Mouse (Mus musculus) naive thymus-derived CD4-positive, alpha-beta T cell, adult 2 months (primary cell): ENCODE results near the gene Chst3.
"Not testable (repeated sequence)": the region's sequence is repeated elsewhere in the genome, so short reads cannot be mapped to it uniquely, and the experiment has no call there.

Experiments
- DNase-seq: peaks from one replicate; pipeline ENCODE4 v3.0.0-alpha.2; 2011; ENCODE audit warnings: low read depth

The Chst3 gene

DNA sequence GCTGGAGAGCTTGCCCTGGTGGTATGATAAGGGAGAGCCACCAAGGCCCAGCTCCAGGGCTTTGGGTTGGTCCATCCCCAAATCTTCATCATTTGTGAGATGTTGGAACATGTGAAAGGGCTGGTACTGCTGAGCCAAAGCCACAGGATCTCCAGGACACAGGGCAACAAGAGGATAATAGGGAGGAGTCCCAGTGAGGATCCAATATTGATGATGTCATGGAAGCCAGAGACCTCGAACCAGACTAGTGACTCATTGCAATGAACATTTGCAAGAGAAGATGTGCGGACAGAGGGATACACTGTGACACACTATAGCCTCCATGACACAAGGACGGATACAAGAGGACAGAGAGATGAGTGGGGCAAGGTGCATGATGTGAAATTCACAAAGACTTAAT is 60.9 kb downstream of the Chst3 start:
- DNase-seq: no peak

DNA sequence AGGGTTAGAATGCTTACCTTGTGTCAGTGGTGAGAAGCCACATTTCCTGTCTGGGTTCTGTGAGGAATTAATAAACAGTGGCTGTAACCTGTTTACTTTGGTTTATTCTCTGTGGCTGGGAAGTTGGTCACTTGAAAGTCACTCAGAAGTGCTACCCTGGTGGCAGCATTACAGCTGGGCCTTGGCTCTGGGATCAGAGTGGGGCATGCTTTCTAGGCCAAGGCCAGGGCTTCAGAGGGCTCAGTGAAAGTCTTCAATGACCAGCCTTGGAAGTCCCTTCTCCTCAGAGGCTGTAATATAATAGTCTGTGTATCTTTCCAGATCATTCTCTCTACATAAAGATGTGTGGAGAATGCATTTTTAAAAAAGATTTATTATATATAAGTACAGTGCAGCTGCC is 63.0 kb downstream of the Chst3 start:
- no peak for DNase-seq

DNA sequence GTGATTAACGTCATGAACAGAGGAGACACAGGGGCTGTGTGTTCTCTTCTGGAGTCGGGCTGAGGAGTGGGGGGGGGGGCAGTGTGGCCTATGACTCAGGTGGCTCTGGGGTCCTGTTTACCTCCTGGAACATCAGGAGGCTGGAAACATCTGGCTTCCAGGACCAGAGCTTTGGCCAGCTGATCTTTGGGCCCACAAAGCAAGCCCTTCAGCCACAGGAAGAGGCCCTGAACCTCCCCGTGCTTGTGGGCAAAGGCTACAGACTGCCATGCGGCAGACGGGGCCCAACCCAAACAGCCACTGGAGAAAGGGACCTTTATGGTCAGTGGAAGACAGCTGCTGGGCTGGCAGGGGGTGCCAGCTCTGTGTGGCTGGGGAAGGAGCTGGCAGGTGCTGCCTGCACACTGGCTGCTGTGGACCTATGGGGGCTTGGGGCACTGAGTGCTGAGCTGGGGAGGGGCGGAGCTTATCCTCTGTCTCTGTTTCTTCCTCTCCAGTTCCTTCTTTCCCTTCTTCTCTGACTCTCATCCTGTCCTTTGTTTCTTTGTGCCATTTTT is 67.9 kb downstream of the Chst3 start:
- no peak for DNase-seq

DNA sequence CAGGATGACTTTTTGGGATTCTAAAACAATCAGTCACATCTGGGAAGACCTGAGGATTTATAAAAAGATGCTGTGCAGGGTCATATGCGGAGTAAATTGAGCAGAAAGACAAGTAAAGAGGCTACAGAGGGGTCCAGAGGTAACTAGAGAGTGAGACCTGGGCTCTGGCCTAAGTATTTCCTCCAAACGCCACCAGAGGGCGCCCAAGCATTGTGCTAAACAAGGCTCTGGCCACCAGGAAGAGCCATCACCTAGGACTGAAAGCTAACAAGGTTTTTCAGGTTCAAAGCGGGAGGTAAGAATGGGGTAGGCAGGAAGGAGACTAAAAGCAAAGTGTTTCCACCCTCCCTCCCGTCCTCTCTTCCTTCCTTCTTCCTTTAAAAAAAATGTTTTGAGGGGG is 71.0 kb downstream of the Chst3 start:
- peak; percentile 87 for DNase-seq

DNA sequence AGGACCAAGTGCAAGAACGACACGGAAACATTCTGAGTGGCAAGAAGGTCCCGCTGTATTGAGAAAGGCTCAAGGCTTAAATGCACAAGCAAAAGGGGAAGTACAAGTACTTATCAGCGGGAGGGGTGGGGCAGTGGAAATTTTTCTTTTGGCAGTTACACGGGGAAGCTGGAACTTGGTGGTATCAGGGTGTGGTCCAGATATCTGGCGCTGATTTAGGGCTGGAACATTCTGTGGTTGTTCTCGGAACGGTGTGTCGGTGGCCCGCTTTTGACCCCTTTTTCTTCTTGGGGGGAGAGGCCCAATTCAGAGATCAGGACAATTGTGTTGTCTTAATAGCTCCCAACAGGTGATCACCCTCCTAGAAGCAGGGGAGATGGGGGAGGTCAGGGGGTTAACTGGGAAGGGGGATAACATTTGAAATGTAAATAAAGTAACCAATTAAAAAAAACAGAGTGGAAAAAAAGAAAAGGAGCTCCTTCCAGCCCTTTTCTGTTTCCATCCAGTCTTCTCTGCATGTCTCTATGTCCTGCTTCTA is 71.5 kb downstream of the Chst3 start:
- not testable (repeated sequence) for DNase-seq

DNA sequence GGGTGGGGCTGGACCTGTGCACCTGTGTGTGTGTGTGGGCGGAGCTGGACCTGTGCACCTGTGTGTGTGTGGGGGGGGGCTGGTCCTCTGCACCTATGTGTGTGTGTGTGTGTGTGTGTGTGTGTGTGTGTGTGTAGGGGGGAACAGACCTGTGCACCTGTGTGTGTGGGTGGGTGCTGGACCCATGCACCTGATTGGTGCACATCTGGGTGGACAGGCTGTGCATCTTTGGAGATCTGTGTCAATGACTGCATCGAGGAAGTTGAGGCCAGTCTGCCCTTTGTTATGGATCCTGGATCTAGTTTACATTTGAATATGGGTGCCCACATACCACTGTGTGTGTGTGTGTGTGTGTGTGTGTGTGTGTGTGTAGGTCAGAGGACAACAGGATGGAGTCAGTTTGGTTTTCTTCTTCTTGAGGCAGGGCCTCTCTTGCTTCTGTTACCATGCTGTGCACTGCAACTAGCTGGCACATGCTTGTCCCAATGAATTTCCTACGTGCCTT is 77.4 kb downstream of the Chst3 start:
- DNase-seq: no peak

DNA sequence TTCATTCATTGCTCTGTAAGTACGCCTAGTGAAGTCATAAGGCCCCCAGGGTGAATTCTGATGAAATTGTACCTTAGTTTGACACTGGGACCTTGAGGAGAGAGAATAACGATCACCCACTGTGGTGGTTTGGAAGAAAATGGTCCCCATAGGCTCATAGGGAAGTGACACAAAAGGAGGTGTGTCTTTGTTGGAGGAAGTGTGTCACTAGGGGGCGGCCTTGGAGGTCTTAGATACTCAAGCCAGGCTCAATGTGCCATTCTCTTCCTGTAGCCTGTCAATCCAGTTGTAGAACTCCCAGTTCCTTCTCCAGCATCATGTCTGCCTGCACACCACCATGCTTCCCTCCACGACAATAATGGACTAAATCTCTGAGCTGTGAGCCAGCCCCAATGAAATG is 78.3 kb downstream of the Chst3 start:
- DNase-seq: no peak

DNA sequence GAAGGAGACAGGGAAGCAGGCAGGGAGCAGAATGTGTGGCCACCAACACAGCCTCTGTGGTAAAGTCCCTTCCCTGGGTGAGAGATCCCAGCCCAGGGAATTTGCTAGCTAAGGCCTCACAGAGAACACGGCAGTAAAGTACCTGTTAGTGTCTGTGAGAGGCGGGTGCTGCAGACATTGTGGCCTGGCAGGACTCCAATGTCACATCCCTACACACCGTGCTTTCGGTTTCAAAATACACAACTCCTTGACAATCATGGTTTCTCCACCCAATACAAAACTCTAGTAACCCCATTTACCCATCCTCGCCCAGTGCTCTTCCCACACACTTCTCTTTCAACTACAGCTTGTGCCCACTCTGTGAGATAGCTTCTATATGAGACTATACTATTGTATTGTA is 80.4 kb downstream of the Chst3 start:
- DNase-seq: peak; percentile 37

DNA sequence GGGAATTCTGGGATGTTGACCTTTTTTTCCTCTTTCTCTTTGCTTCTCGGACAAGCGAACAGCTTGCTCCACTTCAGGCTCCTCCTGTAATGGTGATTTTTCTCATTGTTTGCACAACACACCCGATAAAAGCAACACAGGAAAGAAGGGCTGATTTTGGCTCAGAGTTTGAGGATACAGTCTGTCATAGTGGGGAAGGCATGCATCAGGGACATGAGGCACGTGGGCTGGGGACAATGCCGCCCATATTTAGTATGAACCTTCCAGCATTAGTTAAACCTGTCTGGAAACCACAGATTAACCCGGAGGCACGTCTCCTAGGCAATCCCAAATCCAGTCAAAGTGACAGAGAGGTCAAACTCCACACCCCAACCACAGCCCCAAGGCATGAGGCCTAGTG is 82.1 kb downstream of the Chst3 start:
- no peak for DNase-seq

DNA sequence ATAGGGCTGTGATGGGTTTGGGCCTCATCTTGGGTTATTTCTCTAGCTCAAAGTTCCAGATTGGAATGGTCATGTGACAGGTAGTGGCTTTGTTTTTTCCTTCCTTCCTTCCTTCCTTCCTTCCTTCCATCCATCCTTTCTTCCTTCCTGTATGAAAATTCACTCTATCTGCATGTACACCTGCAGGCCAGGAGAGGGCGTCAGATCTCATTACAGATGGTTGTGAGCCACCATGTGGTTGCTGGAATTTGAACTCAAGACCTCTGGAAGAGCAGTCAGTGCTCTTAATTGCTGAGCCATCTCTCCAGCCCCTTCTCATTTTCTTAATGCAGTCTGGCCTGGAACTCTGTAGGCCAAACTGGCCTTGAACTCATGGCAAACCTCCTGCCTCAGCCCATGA is 83.0 kb downstream of the Chst3 start:
- not testable (repeated sequence) for DNase-seq

DNA sequence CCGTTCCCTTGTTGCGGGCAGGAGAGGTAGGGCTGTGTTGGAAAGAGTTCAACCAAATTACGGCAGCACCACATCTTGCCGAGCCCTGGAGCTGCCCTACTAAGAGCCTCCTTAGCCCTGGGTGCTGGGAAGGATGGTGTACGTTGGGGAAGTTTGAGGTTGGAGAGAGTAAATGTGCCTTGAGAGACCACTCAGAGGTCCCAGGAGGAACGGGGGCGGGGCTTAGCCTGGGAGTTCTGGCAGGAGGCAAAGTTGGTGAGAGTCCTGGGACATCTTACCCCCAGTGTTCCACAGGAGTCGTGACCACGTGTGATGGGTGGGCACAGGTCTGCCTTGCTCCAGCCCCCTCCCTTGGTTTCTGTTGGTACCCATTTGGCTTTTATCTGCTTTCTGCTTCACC is 84.9 kb downstream of the Chst3 start:
- no peak for DNase-seq

DNA sequence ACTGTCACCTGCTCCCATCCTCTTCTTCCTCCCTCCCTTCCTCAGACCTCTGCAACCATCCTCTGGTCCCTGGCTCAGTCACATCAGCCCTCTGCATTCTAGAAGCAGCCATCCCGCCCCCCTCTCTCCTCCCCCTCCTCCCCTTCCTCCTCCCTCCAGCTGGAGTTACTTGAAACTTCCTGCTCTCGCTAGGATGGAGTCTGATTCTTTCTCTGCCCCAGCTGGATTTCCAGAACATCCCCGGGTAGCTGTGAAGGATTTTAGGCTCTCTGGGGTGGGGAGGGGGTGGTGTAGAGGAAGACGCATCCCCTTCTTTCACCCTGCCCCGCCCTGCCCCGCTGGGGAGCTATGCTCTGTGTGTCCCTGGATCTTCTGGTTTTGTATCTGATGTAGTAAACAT is 85.6 kb downstream of the Chst3 start:
- no peak for DNase-seq
